Mouse (Mus musculus) thymus, postnatal 10 days (tissue): ENCODE data around the gene Megf11.

ENCODE experiments used
- DNase-seq, 2 experiments: peaks; one replicate each; pipeline ENCODE4 v3.0.0; 2021; ENCODE audit warnings: low spot score in 2 of 2

Megf11 gene

DNA sequence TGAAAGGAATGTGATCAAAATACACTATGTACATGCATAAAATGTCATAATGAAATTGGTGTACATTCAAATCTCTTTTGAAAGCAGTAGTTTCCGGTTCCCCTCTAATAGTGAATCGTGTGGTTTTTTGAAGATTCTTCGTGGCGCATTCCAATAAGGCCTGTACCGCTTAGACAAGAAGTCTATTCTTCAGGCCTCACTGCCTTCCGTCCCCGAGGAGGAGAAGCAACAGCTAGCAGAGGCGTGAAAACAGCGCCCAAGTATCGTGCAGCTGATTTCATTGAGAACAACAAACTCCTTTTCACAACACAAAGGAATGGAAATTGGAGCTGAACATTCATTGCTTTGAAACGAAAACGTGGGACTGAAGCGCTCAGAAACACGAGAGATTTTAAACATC, 372.6 kb downstream of the Megf11 start:
- DNase-seq, result no peak
